Mouse (Mus musculus): Measurements from ENCODE around the gene Kif5c. TPM values are rescaled to one million over a fixed set of nuclear protein-coding genes. Genes with fewer than 3 reads are reported as not detected.
A peak's percentile ranks its signal among the peaks of the same experiment; 100 is the strongest.

The Kif5c gene
- total RNA-seq, 2 experiments from 2014 or later = 567 to 594 TPM

DNA sequence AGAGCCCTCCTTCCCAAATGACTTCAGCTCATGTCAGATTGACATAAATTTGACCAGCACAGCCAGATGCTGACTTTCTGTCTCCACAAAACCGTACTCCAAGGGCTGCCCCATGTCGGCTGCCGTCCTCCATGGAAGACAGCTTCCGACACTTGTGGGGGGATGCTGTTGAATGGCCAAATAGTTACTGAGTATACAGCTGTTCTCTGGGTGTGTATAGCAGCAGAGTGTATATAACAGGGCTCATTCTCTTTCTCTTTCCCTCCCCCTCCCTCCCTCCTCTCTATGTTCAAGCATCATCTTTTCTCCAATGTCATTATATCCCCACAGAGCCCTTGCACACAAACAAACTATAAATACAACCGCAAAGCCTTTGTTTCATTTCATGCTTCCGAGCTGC lies 124.7 kb downstream of the Kif5c start:
- intact Hi-C loops (cut with DNase I) = no loop called here
- H3K27ac ChIP-seq = peak overlapping the region; percentile 55
- H3K4me3 ChIP-seq = no peak overlapping the region
- DNase-seq (ENCODE audit: extremely low spot score in 1 of 2, low spot score in 2 of 2) = no peak
- TF ChIP-seq CTCF (IDR thresholded peaks at IDR 0.05) = no peak

DNA sequence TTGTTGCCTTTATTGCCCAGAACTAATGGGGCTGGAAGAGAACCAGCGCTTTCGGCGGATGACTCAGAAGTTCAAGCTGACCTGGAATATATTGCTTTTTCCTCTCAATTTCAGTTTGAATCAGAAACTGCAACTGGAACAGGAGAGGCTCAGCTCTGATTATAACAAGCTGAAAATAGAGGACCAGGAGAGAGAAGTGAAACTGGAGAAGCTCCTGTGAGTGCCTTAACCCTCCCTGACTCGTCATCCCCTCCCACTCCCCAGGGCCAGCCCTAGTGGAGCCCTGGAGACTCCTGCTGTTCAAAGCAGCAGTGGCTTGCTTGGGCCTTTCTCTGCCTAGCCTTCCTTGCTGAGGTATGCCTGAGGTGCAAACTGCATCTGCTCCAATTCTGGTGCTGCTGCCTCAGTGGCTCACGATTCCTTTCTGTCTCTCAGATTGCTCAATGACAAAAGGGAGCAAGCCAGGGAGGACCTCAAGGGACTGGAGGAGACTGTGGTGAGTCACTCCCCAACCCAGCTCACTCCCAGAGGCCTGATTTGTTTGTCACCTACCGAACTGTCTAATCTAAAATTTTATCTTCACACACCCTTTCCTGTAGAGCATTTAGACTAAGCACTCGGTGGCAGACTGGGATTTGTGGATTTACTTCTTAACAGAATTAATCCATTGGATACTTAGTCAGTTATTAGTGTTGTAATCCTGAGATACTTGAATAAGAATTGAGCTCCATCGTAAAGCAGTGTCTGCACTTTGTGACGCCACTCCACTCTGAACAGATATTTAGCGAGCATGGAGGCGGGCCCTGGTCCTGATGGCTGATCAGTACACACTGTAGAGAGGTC lies 125.4 kb downstream of the Kif5c start:
- intact Hi-C loops (cut with DNase I) = no loop called here
- Histone ChIP-seq H3K4me3 (no peak overlapping the region), H3K27ac (peak overlapping the region; percentile 55)
- no peak for TF ChIP-seq CTCF (IDR thresholded peaks at IDR 0.05)
- DNase-seq (ENCODE audit: extremely low spot score in 1 of 2, low spot score in 2 of 2) = no peak

DNA sequence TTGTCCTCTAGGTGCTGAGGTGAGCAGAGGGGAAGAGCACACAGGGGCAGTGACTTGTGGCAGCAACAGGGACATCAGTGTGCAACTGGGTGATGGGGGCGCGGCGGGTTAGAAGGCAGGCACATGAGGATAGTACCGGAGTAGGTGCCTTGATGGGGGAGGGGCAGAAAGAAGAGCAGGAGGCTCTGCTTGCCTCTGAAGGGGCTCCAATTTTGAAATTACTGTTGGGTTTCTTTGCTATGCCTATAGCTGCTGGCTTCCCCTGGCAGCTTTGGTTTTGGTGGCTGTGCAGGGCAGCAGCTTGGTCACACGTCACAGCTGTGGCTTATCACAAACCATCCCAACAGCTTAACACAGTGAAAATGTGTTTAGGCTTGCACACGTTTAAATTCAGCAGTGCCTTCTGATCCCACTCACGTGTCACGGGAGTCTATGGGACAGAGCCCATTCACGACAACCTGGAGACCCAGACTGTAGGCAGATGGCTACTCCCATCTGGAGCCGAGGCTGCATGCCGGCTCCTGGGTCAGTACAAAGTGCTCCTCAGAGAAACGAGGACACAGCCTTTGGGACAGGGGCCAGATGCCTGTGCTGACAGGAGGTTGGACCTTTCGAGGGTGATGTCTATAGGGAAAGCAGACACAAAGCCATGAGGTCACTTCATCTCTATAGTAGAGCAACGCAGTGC lies 126.1 kb downstream of the Kif5c start:
- intact Hi-C loops (cut with DNase I) = no loop called here
- no peak for DNase-seq (ENCODE audit: extremely low spot score in 1 of 2, low spot score in 2 of 2)
- H3K27ac ChIP-seq = peak overlapping the region; percentile 55; the same call in 1 of the 2 replicates
- H3K4me3 ChIP-seq = no peak overlapping the region
- TF ChIP-seq CTCF (IDR thresholded peaks at IDR 0.05) = no peak

GRCm38 (mm10) chr2:49746947-49747346 lies 127.8 kb downstream of the Kif5c start:
- intact Hi-C loops (cut with DNase I) = no loop called here

GRCm38 (mm10) chr2:49747670-49748069 lies 128.6 kb downstream of the Kif5c start:
- no peak for DNase-seq (ENCODE audit: extremely low spot score in 1 of 2, low spot score in 2 of 2)
- Histone ChIP-seq H3K4me3 (no peak overlapping the region), H3K27ac (peak overlapping the region; percentile 36)
- intact Hi-C loops (cut with DNase I) = no loop called here
- TF ChIP-seq CTCF (IDR thresholded peaks at IDR 0.05) = no peak

More at GRCm38 (mm10) chr2:49746947-49747346, 127.8 kb downstream of the Kif5c start:
- TF ChIP-seq CTCF (IDR thresholded peaks at IDR 0.05) = no peak
- Histone ChIP-seq H3K27ac (peak overlapping the region; percentile 45; the same call in 1 of the 2 replicates), H3K4me3 (no peak overlapping the region)
- DNase-seq (ENCODE audit: extremely low spot score in 1 of 2, low spot score in 2 of 2) = no peak

DNA sequence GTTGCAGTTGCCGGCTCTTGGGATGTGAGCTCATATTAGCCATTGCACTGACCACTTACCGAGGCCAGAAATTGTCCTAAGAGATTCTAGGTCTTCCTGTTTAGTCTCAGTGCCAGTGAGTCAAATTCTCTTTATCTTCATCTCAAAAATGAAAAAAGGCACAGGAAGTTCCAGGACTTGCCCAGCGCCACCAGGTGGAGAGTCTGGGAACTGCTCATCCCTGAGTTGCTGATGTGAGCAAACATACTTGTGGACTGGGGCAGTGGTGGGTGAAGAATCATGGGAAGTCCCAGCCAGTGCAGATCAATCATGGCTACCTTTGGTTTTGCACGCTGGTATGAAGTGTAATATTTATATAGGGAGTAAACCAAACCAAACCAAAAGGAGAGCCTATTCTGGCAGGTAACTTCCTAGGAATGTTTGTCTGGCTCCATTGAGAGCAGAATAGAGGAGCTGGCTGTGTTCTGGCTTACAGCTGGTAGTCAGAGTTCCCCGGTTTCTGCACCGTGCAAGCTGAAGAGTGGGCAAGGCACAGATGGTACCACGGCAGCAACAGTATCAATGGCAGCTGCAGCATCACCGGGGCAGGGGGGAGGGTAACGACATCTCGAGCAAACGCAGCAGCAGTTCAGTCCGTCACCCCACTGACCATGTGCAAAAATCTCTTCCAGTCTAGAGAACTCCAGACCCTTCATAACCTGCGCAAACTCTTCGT lies 129.7 kb downstream of the Kif5c start:
- no peak overlapping the region for H3K4me3 ChIP-seq
- DNase-seq (ENCODE audit: extremely low spot score in 1 of 2, low spot score in 2 of 2) = peak in 1 of 2 experiments; percentile 68
- peak; percentile 77 for TF ChIP-seq CTCF (IDR thresholded peaks at IDR 0.05)
- H3K27ac ChIP-seq = peak overlapping the region; percentile 7; the same call in 1 of the 2 replicates
- intact Hi-C loops (cut with DNase I) = no loop called here

- no peak for TF ChIP-seq CTCF (IDR thresholded peaks at IDR 0.05)
- intact Hi-C loops (cut with DNase I) = no loop called here
- Histone ChIP-seq H3K27ac (peak overlapping the region; percentile 7; the same call in 1 of the 2 replicates), H3K4me3 (no peak overlapping the region)
- no peak for DNase-seq (ENCODE audit: extremely low spot score in 1 of 2, low spot score in 2 of 2)
Observed at GRCm38 (mm10) chr2:49749730-49750576, 130.9 kb downstream of the Kif5c start.

- no peak overlapping the region for H3K4me3 ChIP-seq
- peak overlapping the region; percentile 47; the same call in 1 of the 2 replicates for H3K27ac ChIP-seq
- TF ChIP-seq CTCF (IDR thresholded peaks at IDR 0.05) = no peak; the same call in none of the 2 replicates
- intact Hi-C loops (cut with DNase I) = no loop called here
- no peak for DNase-seq (ENCODE audit: extremely low spot score in 1 of 2, low spot score in 2 of 2)
Observed at GRCm38 (mm10) chr2:49751544-49752210, 132.6 kb downstream of the Kif5c start.

DNA sequence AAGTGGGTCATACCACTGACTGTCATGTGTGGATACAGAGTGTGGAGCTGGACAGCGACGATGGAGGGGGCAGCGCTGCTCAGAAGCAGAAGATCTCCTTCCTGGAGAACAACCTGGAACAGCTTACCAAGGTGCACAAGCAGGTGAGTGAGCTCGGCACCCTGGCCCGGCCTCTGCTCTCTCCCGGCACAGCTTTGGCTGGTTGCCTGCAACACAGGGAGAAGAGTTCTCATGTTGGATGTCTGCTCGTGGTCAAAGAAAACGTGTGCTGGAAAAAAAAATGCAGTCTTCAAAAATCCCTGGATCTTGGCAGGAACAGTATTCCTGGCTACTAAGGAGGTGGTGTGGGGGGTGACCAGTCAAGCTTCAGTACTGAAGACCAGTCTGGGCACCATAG lies 133.1 kb downstream of the Kif5c start:
- Histone ChIP-seq H3K4me3 (no peak overlapping the region), H3K27ac (peak overlapping the region; percentile 47; the same call in 1 of the 2 replicates)
- TF ChIP-seq CTCF (IDR thresholded peaks at IDR 0.05) = no peak
- DNase-seq (ENCODE audit: extremely low spot score in 1 of 2, low spot score in 2 of 2) = no peak
- intact Hi-C loops (cut with DNase I) = no loop called here

DNA sequence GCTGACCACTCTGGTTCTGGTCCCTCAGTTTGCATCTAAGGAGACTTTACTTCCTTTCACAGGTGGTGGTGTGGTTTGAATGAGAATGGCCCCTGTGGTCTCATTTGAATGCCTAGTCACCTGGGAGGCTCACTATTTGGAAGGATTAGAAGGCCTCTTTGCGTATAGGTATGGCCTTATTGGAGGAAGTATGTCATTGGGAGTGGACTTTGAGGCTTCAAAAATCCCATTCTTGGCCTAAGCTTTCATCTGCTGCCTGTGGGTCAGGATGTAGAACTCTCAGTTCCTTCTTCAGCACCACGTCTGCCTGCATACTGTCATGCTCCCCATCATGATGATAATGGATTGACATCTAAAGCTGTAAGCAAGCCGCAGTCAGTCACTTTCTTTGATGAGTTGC lies 134.0 kb downstream of the Kif5c start:
- no peak overlapping the region for H3K27ac ChIP-seq
- no peak overlapping the region for H3K4me3 ChIP-seq
- no peak for TF ChIP-seq CTCF (IDR thresholded peaks at IDR 0.05)
- DNase-seq (ENCODE audit: extremely low spot score in 1 of 2, low spot score in 2 of 2) = no peak
- intact Hi-C loops (cut with DNase I) = no loop called here
